Mouse (Mus musculus) kidney, postnatal 14 days (tissue): ENCODE data around the gene Dusp12.
A peak's percentile ranks its signal among the peaks of the same experiment; 100 is the strongest.

Source experiments
- DNase-seq: peaks from one replicate; pipeline ENCODE4 v3.0.0; 2022; ENCODE audit warnings: mixed read lengths

The Dusp12 gene

DNA sequence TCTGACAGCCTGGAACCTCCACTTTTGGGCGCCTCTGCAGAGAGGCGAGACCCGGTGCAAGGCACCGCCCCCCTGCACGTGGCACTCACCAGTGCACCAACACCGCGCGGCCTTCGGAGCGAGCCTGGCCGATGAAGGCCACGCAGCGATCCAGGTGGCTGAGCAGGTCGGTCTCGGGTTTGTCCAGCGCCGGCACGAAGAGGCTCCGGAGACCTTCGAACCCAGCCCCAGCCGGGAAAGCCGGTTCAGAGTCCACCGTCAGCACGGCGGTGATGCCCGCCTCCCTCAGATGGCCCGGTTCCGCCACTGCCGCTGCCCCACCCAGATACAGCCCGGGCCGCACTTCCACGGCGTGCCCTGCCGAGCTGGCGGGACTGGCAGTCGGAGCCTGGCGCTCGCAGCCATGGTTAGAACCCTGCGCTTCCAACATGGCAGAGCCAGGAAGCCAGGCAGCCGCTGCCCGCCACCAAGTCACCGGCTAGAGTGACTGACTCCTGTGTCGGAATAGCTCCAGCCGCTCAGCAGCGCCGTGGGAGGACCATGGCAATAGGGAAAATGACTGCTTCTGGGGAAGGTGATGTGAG is at the start of gene Dusp12, which contains the start of gene Gm26620:
Gene Dusp12, minus strand, starts transcription at position 563 of the 584 bp plus-strand sequence.
Gene Gm26620, plus strand, starts transcription at position 88 of the 584 bp plus-strand sequence.
- peak; percentile 91 for DNase-seq

DNA sequence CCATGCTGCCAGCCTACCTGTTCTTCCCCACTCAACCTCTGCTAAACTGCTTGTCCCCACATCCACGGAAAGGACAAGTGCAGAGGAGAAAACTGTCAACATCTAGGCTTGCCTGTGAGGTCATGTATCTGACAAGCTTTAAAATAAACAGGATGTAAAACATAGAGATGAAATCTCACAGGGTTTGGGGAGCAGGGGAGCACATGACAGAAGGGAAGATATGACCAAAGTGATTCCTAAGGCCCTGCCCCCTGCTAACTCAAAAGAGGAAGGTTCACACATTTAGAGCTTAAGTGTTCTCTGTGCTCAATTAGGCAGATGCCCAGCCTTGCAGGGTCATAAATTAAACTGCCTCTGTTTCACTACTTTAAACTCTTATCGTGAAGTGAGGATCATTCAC is 49.0 kb upstream of the Dusp12 start:
- no peak for DNase-seq

DNA sequence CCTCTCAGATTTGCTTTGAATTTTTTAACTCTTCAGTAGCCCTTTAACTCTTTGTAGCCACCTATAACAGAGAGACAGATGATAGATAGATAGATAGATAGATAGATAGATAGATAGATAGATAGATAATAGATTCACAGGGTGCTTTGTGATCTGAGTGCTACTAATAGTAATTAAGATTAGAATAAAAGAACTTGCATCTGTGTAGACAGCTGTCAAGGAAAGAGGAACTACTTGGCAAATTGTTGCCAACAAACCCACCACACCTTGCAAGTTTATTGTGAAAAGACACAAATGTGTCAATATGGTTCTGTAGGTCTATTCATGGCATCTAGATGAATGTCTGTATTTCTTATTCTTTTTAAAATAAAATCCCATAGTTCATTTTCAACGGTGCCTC is 48.6 kb upstream of the Dusp12 start:
- no peak for DNase-seq

DNA sequence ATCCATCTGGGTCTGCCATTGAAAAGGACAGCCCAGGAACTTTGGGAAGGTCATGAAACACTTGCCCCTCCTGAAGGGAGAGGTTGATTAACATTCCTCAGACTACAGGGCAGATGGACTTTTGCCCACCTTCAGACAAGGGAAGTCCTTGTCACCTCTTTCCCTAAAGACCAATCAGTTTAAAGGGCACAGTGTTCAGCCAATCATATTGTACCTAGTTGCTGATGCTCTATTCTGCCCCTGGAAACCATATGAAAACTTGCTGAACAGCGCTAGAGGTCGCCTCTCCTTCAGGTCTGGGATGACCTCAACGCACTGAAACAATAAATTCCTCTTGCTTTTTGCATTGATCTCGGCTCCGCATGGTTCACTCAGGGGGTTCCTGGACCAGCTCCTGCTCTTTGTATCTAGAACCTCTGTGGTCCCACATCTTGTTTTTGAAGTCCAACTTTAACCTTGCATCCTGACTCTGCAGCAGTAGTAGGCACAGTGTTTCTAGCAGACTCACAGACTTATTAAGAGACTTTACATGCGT is 48.1 kb upstream of the Dusp12 start:
- no peak for DNase-seq

DNA sequence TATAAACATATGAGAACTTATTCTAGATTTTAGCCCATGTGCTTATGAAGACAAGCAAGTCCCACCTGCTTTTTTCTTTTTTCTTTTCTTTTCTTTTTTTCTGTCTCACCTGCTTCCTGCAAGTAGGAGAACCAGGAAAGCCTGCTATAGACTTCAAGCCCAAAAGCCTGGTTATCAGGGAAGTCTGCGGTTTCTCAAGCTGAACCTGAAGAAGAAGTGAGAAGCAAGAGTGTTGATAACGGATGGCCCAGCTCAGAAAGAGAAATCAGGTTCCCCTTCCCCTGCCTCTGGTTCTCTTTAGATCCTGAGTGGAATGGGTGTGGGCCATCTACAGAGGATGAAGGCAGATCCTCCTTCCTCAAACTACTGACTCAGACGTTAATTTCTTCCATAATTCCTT is 46.7 kb upstream of the Dusp12 start:
- no peak for DNase-seq

DNA sequence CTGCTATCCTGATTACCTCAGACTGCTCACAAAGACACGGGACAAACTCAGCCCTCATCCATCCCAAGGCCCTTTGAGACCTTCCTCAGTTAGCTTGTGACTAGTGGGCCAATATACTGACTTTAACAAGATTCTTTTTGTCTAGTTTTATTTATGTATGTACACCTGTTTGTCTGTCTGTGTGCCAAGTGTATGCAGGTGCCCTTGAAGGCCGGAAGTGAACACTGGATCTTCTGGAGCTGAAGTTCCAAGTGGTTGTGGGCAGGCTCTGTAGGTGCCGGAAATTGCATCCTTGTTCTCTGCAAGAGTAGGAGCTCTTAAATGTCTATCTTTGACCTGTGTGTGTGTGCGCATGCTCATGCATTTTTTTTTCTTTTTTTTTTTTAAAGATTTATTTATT is 43.9 kb upstream of the Dusp12 start:
- no peak for DNase-seq

DNA sequence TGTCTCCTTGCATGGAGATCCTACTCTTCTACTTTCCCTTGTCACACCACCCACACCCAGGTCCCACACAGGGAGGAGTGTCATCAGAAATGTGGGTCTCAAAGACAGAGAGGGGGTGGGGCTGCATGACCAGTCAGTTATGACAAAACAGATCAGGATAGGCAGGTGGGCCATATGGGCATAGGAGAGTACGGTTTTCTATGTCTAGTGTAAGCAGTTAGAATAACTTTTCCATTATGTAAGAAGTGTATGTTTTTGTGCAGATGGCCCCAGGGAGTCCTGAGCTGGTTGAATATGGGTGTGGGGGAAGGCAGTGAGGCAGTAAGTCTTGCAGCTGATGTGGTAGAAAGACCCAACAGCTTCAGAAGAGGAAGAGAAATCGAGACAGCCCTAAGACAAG is 43.1 kb upstream of the Dusp12 start:
- no peak for DNase-seq

DNA sequence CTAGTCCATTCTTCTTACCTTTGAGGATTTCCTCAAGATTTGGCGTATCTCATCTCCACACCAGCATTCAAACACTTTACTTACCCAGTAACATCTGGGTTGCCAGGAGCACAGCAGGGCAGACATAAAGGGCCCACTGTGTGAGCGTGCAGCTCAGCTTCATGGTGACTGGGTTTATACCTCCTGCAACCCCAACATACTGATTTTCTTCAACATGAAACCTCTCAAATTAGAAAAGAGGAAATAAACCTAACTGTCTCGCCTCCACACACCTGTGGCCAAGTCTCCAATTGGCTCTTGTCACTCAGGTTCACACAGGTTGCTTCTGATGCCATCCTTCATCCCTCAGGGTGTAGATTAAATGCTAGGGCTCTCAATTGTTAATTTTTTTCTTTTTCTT is 42.0 kb upstream of the Dusp12 start, which contains the start of gene Fcrla:
Gene Fcrla, minus strand, starts transcription at position 206 of the 400 bp plus-strand sequence.
- no peak for DNase-seq

DNA sequence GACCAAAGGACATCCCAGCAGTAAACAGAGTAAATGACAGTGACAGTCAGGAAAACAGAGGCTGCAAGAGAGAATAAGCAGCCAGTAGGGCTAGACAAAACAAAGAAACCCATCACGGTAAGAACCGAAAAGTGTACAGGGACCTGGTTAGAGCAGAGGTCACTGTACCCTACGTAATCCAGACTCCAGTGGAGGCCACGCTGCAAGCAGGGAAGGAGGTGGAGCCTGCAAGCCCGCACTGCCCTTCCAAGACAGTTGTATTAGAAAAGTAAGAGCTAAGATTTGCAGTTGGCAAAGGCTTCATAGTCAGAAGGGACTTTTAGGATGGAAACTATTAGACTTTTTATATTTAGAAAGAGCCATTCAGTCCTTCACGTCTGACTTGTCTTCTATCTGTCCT is 41.6 kb upstream of the Dusp12 start:
- DNase-seq: no peak

DNA sequence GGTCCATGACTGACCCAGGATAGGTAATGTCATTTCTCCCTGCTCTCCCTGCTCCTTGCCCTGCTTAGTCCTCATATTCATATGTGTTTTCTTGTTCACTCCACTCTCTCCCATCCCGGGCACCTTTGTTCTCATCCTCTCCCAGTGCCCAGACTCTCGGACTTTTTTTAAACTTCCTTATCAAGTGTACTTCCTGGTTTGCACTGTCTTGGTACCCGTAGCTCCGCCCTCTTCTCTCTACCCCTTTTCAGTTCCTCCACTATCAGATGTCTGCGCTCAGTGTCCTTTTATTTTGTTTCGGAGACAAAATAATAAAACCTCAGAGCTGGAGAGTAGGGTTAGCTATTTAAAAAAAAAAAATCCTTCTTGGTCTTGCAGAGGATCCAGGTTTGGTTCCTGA is 39.1 kb upstream of the Dusp12 start:
- DNase-seq: no peak

DNA sequence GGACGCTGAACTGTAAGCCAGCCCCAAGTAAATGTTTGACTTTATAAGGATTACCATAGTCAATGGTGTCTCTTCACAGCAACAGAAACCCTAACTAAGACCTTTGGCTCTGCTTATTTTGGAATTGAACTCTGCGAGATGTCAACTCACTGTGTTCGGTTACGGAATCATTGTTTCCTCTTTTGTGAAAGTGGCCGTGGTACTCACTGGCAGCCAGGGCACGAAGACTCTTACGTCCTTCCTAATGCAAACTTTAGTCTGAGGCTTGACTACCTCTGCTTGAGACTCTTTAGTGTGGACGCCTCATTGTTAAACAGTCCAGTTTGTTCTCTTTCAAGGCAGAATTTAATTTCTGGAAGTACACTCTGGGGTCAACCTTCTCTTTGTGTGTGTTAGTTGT is 34.0 kb upstream of the Dusp12 start:
- no peak for DNase-seq

DNA sequence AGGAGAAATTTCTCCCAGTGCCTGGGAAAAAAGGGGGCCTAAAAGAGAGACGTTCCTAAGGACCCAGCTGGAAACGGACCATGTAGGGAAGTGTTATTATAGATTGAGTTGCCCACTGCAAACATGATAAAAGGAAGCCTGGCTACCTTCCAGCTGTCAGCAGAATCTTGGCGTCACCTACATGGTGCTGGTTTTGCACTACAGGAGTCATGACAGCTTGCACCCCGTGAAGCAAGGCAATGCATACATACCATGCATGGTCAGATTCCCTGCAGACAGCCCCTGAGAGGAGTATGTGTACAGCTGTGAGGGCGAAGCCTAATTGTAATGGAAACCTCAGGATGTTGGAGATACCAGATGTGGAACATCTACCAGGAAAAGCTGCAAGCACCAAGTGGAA is 30.3 kb upstream of the Dusp12 start:
- DNase-seq: no peak

DNA sequence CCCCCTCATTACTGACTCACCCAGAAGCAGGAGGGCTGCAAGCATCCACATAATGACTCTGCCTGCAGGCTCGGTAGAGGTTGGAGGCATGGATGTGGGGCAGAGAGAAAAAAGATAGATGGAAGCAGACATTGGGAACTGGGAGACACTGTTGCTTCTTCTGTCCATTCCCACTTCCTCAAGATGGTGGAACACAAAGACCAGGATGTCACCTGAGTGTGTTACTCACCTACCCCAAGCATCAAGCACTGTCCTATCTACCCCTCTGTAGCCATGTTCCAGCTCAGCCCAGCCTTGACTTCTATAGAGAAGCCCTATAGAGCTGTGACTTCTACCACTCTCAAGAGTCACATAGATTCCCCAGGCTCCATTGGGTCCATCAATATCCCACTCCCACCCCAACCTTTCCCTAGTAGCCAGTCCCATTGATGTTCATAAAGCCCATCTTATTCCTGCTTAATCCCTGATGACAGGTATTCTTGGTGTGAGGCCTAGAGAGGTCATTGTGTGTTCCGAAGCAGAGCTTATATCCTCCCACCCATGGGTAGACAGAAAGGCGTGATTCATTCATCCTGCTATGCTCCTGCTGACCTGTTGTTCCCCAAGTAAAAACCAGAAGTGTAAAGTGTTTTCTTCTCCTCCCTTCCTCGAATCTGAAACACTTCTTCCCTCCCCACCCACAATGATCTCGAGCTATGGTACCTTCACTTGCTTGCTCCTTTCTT is 27.7 kb upstream of the Dusp12 start, which contains the start of gene Fcrlb:
Gene Fcrlb, minus strand, starts transcription at position 51 of the 725 bp plus-strand sequence.
- DNase-seq: no peak

DNA sequence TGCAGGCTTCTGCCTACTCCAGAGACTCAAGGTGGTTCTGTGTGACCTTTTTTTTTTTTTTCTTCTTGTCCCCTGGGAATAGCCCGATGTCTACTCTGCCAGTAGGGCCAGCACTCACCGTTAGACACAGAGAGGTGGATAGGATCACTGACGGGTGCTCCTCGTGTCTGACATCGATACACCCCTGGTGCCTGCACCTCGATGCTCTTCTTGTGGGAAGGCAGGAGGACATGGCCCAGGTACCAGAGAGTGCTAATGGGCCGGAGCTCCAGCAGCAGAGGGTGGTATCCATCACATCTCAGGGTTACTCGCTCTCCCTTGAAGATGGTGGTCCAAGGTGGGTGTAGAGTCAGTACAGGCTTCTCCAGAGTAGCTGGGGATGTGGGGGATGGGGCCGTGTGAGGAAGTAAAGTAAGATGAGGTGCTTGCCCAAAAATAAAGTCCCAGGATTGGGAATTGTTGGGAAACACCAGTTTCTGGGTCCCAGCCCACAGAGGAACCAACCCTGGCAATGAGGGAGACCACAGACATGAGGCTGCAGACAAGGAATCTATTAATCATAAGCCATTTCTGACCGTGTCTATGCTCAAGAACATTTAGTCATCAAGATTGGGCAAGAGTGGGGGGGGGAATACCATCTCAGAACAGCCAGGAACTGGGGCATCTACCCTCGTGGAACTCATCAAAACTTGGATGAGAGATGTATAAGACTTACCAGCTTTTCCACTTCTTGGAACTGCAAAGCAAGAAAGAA is 26.7 kb upstream of the Dusp12 start:
- no peak for DNase-seq

DNA sequence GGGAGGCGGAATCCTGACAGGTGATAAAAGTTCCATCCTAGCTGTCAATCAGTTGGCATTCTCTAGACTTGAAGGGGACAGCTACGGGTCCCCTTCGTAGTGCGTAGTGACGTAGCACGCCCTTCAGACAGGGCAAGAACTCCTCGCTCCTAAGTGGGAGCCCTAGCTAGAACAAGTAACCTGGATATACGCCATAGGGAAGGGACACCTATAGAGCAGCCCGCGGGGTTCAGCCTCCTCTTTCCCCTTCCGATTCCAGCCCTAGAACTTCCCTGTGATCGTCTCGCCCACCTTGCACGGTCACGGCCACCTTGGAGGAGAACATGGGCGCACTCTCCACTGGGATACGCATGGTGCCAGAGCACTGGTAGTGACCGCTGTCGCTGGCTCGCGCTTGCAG is 23.0 kb upstream of the Dusp12 start:
- DNase-seq: no peak

DNA sequence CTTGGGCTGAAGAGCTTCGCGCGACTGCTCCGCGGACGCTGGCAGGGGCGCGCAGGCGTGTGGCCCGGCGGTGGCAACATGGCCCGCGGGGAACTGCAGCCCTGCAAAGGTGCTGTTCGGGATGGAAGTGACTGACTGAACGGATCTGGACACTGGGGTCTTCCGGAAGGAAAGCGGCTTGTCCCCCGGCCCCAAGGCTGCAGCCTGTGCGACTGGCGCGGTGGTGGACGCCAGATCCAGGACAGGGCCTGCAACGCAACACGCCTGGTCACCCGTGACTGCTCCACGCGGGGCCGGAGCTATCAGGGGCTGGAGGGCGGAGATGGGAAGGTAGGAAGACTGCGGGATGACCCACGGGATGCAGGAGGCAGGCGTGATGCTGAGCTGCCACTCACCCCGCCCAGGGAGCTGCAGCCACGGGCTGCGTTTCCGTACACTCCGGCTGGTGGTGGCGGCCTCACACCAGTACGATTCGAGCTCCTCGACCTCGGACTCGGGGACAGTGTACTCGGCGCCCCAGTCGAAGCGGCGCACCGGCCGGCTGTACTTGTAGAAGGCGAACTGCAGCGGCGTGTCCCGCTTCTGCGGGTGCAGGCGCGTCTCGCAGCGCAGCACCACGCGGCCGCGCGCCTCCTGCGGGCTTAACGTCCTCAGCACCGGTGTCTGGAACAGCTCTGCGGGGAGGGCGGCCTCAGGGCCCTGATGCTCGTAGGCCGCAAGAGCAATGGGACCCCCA is 22.3 kb upstream of the Dusp12 start:
- DNase-seq: peak; percentile 41

DNA sequence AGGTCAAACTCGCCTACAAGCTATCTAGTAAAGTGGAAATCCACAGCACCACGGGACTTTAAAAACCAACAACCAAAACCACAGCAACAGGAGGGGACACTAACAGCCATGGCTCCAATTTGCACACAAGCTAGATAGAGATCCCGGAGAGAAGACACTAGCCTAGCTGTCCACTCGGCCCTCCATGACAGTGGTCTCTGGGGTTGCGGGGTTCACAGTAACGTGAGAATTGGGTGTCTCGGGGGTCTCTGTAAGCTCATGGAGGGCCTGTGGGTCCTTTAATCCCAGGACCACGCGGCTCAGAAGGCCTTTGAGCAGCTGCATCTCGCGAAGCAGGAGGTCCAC is 21.7 kb upstream of the Dusp12 start:
- no peak for DNase-seq

DNA sequence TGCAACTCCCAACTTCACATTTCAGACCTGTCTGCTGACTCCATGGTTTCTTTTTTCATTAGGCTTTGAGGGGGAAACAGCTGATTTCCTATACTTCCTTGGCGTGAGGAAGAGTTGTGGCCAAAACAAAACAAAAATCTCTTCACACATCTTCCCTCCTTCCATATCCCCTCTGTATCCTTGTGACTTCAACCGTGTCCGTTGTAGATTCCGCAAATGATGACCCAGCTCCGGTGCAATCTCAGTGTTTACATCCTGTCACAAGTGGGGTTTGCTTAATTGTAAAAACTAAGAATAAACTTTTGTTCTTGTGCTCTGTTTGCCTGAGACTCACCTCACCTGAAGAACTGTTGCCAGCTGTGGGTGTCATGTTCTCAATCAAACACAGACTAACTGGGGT is 18.1 kb upstream of the Dusp12 start:
- DNase-seq: no peak

DNA sequence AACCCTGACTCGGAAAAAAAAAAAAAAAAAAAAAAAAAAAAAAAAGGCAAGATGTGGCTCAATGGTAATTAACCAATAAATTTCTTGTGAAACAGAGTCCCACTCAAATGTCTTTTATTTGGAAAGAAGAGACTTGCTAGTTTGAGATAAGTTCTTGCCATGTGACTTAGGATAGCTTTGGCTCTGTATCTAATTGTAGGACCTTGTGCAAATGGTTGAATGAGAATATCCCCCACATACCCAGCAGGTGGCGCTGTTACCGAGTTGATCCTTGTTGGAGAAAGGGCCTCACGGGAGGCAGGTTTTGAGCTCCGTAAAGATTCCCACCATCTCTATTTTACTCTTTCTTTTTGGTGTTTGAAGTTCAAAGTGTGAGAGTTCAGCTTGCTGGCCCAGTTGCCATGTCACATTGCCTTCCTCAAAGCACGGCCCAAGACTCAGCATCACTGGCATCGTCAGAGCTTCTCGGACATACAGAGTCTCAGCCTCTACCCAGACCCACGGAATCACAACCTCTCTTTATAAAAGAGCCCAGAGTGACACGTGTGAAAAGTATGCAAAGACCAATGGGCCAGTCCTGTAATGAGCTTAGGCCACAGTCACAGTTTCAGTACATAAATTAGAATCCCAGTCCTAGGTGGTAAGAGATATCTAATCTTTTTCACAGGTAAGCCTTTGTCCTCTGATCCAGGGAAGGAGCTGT is 16.3 kb upstream of the Dusp12 start:
- peak; percentile 82 for DNase-seq

DNA sequence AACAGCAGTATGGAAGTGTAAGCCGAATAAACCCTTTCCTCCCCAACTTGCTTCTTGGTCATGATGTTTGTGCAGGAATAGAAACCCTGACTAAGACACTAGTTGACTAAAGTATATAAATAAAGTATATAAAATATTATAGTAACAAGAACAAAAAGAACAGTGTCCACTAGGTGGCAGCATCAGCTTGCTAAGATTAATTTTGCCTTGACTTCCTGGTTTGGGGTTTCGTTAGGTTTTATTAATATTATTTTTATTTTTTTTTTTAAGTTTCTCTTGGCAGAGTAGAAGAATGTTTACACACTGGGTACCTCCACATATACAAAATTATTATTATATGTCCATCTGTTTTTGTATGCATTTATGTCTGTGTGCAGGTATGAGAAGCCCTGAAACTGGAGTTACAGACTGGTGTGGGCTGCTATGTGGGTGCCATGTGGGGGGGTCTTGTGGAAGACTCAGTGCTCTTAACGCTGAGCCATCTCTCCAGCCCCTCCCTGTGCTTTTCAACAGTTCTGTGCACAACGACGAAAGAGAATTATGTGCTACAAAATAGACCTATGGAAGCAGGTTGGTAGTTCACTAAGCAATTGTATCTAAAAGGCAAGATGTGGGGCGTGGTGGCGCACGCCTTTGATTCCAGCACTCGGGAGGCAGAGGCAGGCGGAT is 15.6 kb upstream of the Dusp12 start:
- peak; percentile 62 for DNase-seq

DNA sequence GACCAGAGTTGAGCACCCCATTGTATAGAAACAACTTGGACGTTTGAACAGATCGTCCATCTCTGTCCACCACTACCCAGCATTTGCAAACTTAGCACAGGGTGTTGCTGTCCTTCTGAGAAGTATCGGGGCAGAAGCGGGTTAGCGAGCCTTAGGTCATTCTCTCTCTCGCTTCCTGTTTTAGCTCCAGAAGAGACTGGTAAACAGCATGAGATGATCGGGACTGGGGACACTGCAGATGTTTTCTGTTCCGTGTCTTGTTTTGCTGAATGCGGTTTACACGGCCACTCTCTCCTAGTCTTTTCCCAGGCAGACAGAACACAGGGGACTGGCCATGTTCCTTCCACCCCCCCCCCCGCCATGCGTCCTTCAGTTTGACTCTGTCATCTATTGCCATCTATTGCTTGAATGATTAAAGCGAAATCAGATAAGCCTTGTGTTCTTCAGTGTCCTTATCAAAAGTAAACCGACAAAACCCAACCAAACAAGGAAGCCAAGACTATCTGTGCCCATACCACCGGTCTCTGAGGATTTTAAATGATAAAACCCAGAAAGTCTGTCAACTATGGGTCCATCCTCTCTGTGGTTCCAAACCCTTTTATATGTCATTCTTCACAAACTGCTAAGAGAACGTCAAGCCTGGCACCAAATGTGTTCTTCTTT is 13.2 kb upstream of the Dusp12 start:
- DNase-seq: no peak
